Mouse (Mus musculus) limb, embryonic 14.5 days (tissue): ENCODE measurements around the gene Bbs2. TPM values are rescaled to one million over a fixed set of nuclear protein-coding genes. Genes with fewer than 3 reads are reported as not detected.
"Not testable (repeated sequence)": the region's sequence is repeated elsewhere in the genome, so short reads cannot be mapped to it uniquely, and the experiment has no call there.

Experiments
- ATAC-seq: fragments of 200-750 bp; cut with Nextera tagmentation; 2 replicates; pipeline ENCODE4 v1.8.0; 2017; ENCODE audit warnings: low read depth, moderate number of reproducible peaks, moderate TSS enrichment; ENCODE audit not compliant: low FRiP score
- DNase-seq: peaks from one replicate; pipeline ENCODE4 v3.0.0-alpha.2; 2015; ENCODE audit warnings: low spot score
- H3K27ac ChIP-seq: fragments of 300-500 bp; sonication (generic); replicated peaks from 2 replicates; pipeline ENCODE4 v1.5.1; 2014; ENCODE audit warnings: low read depth, mild to moderate bottlenecking, low read length, moderate library complexity, mixed read lengths
- H3K27me3 ChIP-seq: fragments of 300-500 bp; sonication (generic); 2 replicates; pipeline ENCODE4 v1.6.1; 2014; ENCODE audit warnings: low read length, mixed read lengths; ENCODE audit not compliant: control insufficient read depth, insufficient read depth
- H3K36me3 ChIP-seq: fragments of 300-500 bp; sonication (generic); 2 replicates; pipeline ENCODE4 v1.6.1; 2014; ENCODE audit warnings: mild to moderate bottlenecking, low read length, moderate library complexity, mixed read lengths; ENCODE audit not compliant: control insufficient read depth, insufficient read depth
- H3K4me1 ChIP-seq: fragments of 300-500 bp; sonication (generic); 2 replicates; pipeline ENCODE4 v1.6.1; 2014; ENCODE audit warnings: antibody characterized with exemption, low read length, mixed read lengths; ENCODE audit not compliant: control insufficient read depth, insufficient read depth
- H3K4me2 ChIP-seq: fragments of 300-500 bp; sonication (generic); replicated peaks from 2 replicates; pipeline ENCODE4 v1.6.1; 2014; ENCODE audit warnings: low read depth, mild to moderate bottlenecking, low read length, moderate library complexity; ENCODE audit not compliant: severe bottlenecking
- H3K4me3 ChIP-seq: fragments of 300-500 bp; sonication (generic); replicated peaks from 2 replicates; pipeline ENCODE4 v1.5.1; 2014; ENCODE audit warnings: low read length
- H3K9ac ChIP-seq: fragments of 300-500 bp; sonication (generic); 2 replicates; pipeline ENCODE4 v1.6.1; 2014; ENCODE audit warnings: mild to moderate bottlenecking, low read depth, low read length, moderate library complexity; ENCODE audit not compliant: severe bottlenecking
- H3K9me3 ChIP-seq: fragments of 300-500 bp; sonication (generic); 2 replicates; pipeline ENCODE4 v1.6.1; 2016; ENCODE audit warnings: low read length; ENCODE audit not compliant: control insufficient read depth
- POLR2A ChIP-seq: fragments of 200-500 bp; IDR thresholded peaks from 2 replicates; pipeline ENCODE4 v1.8.0; 2012; ENCODE audit warnings: inconsistent platforms, mild to moderate bottlenecking, moderate library complexity, borderline replicate concordance; ENCODE audit not compliant: insufficient read depth, insufficient read length; ENCODE audit errors: extremely low read depth
- WGBS: fragments of 180-500 bp; shearing (Covaris S2); extraction: QIAGEN DNeasy Blood & Tissue Kit; methylation state at CpG from one replicate; pipeline ENCODE4 v1.1.7; 2014; 5-methylcytosine and 5-hydroxymethylcytosine counted together
- polyA plus RNA-seq, 2 experiments: library from polyadenylated mRNA; depleted of rRNA in 1 of 2; stranded (reverse) in 1 of 2; unstranded in 1 of 2; fragments of >200 nt; fragmentation: Nextera tagmentation in 1 of 2; extraction: Ambion mirVana in 1 of 2; gene quantifications; 2 replicates each; pipeline versions ENCODE4 v1.2.1 to v1.2.3; 2012 to 2014

Bbs2 gene
- polyA plus RNA-seq, 2 experiments, result 12.7 to 27.3 TPM

DNA sequence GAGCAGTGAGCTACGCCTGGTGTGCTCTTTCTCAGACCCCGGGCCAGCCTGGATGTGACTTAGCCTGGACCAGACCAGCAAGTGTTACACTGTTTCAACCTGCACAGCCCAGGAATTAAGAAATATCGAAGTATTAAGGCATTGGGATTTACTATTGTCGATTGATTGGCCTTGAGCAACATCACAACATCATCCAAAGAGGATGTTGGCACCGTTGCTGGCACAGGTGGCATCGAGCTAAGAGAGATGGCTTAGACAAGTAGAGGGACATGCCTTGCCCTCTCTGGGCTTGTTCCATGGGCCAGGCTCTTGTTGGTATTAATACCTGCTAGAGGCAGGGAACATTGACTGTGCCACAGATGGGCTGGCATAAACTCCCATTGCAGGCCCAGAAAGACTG lies 36.8 kb upstream of the Bbs2 start:
- Histone ChIP-seq H3K27me3 (no peaks in the 10 kb centered on the region), H3K4me1 (no peaks in the 10 kb centered on the region), H3K36me3 (no peaks in the 10 kb centered on the region), H3K9ac (no peak overlapping the region), H3K9me3 (no peaks in the 10 kb centered on the region; the same call in 1 of the 2 replicates), H3K27ac (no peak overlapping the region), H3K4me3 (no peak overlapping the region), H3K4me2 (no peak overlapping the region)
- no peak for TF ChIP-seq POLR2A
- WGBS, result 95% methylated on average over 6 of the region's 6 CpGs
- DNase-seq, result no peak
- ATAC-seq, result no peak

DNA sequence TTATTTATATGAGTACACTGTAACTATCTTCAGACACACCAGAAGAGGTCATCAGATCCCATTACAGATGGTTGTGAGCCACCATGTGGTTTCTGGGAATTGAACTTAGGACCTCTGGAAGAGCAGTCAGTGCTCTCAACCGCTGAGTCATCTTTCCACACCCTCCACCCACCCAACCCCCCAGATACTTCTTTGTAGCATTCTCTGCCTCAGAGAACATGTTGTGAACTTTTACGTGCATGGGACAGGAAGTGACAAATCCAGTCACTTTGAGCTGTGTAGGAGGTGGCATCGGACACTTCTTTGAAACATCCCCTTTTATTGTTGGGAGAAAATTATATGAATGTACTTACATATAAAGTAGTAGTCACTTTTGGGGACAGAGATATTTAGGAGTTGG lies 35.9 kb upstream of the Bbs2 start:
- not testable (repeated sequence) for H3K27me3 ChIP-seq, DNase-seq, H3K36me3 ChIP-seq, H3K4me2 ChIP-seq, H3K9me3 ChIP-seq, H3K4me3 ChIP-seq, H3K9ac ChIP-seq, ATAC-seq, H3K27ac ChIP-seq, H3K4me1 ChIP-seq
- 39% methylated on average over 3 of the region's 3 CpGs for WGBS

DNA sequence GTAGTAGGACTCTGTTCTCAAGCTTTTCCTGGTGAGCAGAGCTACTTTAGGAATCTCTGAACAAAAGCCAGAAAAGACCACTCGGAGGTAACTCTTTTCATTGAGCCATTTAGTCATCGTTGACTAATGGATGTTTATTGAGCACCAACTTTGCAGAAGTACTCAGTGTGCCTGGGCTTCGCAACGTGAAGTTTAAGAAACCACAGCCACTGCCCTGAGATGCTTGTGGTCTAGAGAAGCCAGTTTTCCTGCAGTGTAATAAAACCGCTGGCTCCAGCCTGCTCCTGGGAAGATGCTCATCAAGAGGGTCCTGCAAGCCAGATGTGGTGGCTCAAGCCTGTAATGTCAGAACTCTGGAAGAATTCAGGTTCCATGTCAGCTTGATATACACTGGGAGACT lies 33.4 kb upstream of the Bbs2 start:
- ATAC-seq, result no peak
- Histone ChIP-seq H3K9me3 (no peaks in the 10 kb centered on the region; the same call in 1 of the 2 replicates), H3K4me1 (no peaks in the 10 kb centered on the region), H3K9ac (no peak overlapping the region), H3K36me3 (no peaks in the 10 kb centered on the region), H3K27me3 (no peaks in the 10 kb centered on the region), H3K27ac (no peak overlapping the region), H3K4me2 (no peak overlapping the region), H3K4me3 (no peak overlapping the region)
- 54% methylated on average over 5 of the region's 5 CpGs for WGBS
- DNase-seq, result no peak
- TF ChIP-seq POLR2A, result no peak

DNA sequence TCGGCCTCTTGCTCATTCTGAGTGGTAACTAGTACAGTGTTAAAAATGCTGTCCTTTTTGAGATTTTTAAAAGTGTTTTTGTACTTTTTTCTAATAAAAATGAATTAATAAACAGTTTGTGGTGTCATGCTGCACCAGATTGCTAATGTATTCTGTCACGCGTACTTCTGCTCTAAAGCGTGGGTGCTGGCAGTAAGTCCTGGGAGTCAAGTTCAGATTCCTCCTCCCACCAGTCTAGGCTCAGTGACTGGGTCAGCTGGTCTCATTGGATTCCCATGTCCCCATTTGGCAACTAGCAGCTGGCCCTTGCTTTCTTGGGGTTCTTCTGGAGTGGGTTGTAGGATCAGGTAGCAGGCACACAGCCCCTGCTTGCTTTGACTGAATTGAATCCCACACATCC lies 31.4 kb upstream of the Bbs2 start:
- H3K27me3 ChIP-seq, result no peaks in the 10 kb centered on the region
- H3K4me3 ChIP-seq, result no peak overlapping the region
- ATAC-seq (no peak), DNase-seq (no peak)
- 83% methylated on average over 4 of the region's 4 CpGs for WGBS
- no peak overlapping the region for H3K9ac ChIP-seq
- H3K4me1 ChIP-seq, result no peaks in the 10 kb centered on the region
- H3K4me2 ChIP-seq, result no peak overlapping the region
- no peak for TF ChIP-seq POLR2A
- no peaks in the 10 kb centered on the region for H3K36me3 ChIP-seq
- no peak overlapping the region for H3K27ac ChIP-seq
- H3K9me3 ChIP-seq, result no peaks in the 10 kb centered on the region; the same call in 1 of the 2 replicates

DNA sequence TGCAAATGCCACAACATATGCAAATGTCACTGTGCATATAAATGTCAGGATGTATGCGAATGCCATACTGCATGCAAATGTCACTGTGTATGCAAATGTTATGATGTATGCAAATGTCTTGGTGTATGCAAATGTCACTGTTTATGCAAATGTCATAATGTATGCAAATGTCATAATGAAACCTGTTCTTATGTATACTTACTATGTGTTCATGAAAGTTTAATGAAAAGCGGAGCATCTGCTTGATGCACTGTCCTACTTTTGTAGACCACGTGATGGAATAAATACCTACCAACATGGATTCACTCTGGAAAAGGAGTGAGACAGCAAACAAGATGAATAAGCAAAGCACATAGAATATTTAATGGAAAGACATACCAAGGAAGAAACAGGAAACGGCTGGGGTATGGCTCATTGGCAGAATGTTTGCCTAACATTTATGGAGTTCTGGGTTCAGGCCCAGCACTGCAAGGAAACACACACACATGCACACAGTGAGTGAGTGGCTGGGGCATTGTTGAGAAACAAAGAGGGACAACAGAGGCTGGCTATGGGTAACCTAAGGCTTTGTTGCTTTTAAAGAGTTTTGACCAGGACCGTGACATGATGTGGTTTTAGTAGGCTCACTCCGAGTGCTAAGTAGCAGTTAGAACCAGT lies 30.5 kb upstream of the Bbs2 start:
- Histone ChIP-seq H3K27ac (no peak overlapping the region), H3K4me1 (no peaks in the 10 kb centered on the region), H3K36me3 (no peaks in the 10 kb centered on the region), H3K9me3 (no peaks in the 10 kb centered on the region; the same call in 1 of the 2 replicates), H3K27me3 (no peaks in the 10 kb centered on the region), H3K4me3 (no peak overlapping the region), H3K4me2 (no peak overlapping the region), H3K9ac (no peak overlapping the region)
- DNase-seq (no peak), ATAC-seq (no peak)
- WGBS, result 85% methylated on average over 6 of the region's 6 CpGs
- no peak for TF ChIP-seq POLR2A

DNA sequence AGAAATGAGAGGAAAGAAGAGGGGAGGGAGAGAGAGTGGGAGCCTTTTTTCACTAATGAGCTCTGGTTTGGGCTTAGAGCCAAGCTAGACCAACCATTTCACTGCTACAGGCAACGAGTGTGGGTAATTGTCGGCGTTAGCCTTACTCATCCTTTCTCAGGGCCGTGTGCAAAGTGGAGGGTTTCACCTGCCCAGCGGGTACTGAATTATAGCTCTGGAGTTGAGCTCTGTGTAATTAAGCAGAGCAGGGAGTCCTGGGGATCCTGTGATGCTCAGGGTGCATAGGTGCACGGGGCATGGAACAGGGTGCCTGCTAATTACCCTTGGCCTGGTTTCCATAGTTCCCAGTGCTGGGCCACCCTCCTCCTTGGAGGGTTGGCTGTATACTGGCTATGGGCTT lies 29.0 kb upstream of the Bbs2 start:
- H3K4me3 ChIP-seq, result no peak overlapping the region
- ATAC-seq (no peak), DNase-seq (no peak)
- 54% methylated on average over 6 of the region's 6 CpGs for WGBS
- H3K4me1 ChIP-seq, result no peaks in the 10 kb centered on the region
- H3K4me2 ChIP-seq, result no peak overlapping the region
- H3K27me3 ChIP-seq, result no peaks in the 10 kb centered on the region
- no peak for TF ChIP-seq POLR2A
- no peak overlapping the region for H3K27ac ChIP-seq
- H3K9me3 ChIP-seq, result no peaks in the 10 kb centered on the region
- H3K9ac ChIP-seq, result no peak overlapping the region
- H3K36me3 ChIP-seq, result no peaks in the 10 kb centered on the region
